Mouse (Mus musculus) forelimb bud, embryonic 11.5 days (tissue): Measurements from ENCODE around the gene Aptx.

Source experiments
- DNase-seq: peaks from one replicate; pipeline ENCODE4 v3.0.0-alpha.2; 2012; ENCODE audit warnings: low read depth, low spot score

The Aptx gene

GRCm38 (mm10) chr4:40673526-40673925 lies 29.5 kb downstream of the Aptx start:
- DNase-seq, result no peak

GRCm38 (mm10) chr4:40666237-40667012 lies 36.6 kb downstream of the Aptx start:
- DNase-seq, result no peak

- no peak for DNase-seq
Observed at GRCm38 (mm10) chr4:40651055-40651454, 51.9 kb downstream of the Aptx start.

DNA sequence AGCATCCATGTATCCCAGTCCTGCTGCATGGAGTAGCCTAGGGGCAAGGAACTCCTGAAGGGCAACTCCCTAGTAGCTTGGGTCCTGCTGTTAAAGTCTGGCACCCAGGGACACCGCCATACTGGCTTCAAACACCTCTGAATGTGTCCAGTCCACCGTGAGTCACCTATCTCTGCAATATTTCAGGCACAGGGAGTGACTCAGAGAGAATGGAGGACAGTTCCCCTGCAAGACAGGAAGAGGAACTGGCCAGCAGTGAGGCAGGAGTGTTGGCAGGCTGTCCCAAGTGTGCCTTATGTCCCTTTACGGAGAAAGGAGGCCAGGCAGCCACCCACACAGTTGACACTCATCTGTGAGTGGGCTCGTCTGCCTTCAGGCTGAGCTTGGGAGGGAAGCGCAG lies 53.9 kb downstream of the Aptx start:
- DNase-seq, result no peak

- no peak for DNase-seq
Observed at GRCm38 (mm10) chr4:40643567-40643966, 59.4 kb downstream of the Aptx start.

DNA sequence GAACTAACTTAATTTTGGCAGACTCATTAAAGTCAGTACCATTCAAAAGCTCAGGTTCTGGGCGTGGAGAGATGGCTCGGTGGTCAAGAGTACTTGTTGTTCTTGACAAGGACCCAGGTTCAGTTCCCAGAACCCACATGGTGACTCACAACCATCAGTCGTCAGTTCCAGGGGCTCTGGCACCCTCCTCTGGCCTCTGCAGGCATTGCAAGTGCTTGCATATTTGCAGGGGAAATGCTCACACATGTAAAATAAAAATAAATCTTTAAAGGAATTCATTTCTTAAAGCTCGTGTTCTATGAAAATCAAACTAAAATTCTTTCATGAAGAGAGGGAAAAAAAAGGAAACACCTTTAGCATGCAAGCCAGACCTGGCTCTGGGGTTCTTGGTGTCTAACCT lies 62.0 kb downstream of the Aptx start:
- DNase-seq, result no peak
